Mouse (Mus musculus) liver, embryonic 11.5 days (tissue): ENCODE measurements at regions not wholly inside any gene's neighbourhood (a gene's known extent, or its start where the extent isn't known, plus 50 kb on each side); places are given as distances from the start of the nearest gene placed in this dataset.

ENCODE experiments used
- ATAC-seq: fragments of 200-750 bp; cut with Nextera tagmentation; replicated peaks from 2 replicates; pipeline ENCODE4 v1.8.0; 2017; ENCODE audit warnings: moderate number of reproducible peaks, mild to moderate bottlenecking, moderate TSS enrichment, moderate library complexity; ENCODE audit not compliant: low FRiP score
- DNase-seq: peaks from one replicate; pipeline ENCODE4 v3.0.0-alpha.2; 2017; ENCODE audit warnings: low spot score
- H3K27ac ChIP-seq: fragments of 300-500 bp; sonication (generic); 2 replicates; pipeline ENCODE4 v1.5.1; 2014; ENCODE audit warnings: mild to moderate bottlenecking, low read depth, low read length, control low read depth
- H3K27me3 ChIP-seq: fragments of 300-500 bp; sonication (generic); replicated peaks from 2 replicates; pipeline ENCODE4 v1.6.1; 2014; ENCODE audit warnings: low read length, mixed read lengths; ENCODE audit not compliant: control insufficient read depth, insufficient read depth
- H3K36me3 ChIP-seq: fragments of 300-500 bp; sonication (generic); 2 replicates; pipeline ENCODE4 v1.6.1; 2014; ENCODE audit warnings: mild to moderate bottlenecking, low read length, moderate library complexity, mixed read lengths; ENCODE audit not compliant: control insufficient read depth, insufficient read depth
- H3K4me1 ChIP-seq: fragments of 300-500 bp; sonication (generic); replicated peaks from 2 replicates; pipeline ENCODE4 v1.6.1; 2014; ENCODE audit warnings: low read length, mixed read lengths; ENCODE audit not compliant: control insufficient read depth, insufficient read depth
- H3K4me2 ChIP-seq: fragments of 300-500 bp; sonication (generic); 2 replicates; pipeline ENCODE4 v1.6.1; 2014; ENCODE audit warnings: mild to moderate bottlenecking, control low read depth, moderate library complexity
- H3K4me3 ChIP-seq: fragments of 300-500 bp; sonication (generic); 2 replicates; pipeline ENCODE4 v1.5.1; 2014; ENCODE audit warnings: low read depth, low read length, control low read depth
- H3K9ac ChIP-seq: fragments of 300-500 bp; sonication (generic); 2 replicates; pipeline ENCODE4 v1.6.1; 2014; ENCODE audit warnings: low read depth, low read length, control low read depth
- H3K9me3 ChIP-seq: fragments of 300-500 bp; sonication (generic); 2 replicates; pipeline ENCODE4 v1.6.1; 2016; ENCODE audit warnings: low read length, inconsistent platforms, mixed read lengths; ENCODE audit not compliant: control insufficient read depth
- WGBS: fragments of 180-500 bp; shearing (Covaris S2); extraction: QIAGEN DNeasy Blood & Tissue Kit; methylation state at CpG from one replicate; pipeline ENCODE4 v1.1.7; 2014; 5-methylcytosine and 5-hydroxymethylcytosine counted together

DNA sequence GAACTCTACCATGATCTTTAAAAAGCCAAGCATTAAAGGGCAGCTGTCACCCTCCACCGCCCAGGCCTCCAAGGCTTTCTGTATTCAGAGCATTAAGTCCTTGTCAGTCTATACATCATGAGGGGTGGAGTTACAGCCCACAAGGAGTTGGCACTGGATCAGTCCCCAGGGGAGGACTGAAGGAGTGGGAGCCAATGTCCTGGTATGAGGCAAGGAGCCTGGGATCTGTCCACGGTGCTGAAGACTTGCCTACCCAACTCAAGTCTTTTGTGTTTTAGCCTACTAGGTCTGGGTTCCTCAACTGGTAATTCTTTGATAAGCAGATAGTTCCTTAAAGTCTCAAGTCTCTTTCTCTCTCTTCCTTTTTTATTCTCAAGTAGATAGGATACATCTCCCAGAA lies 90.1 kb downstream of the Mrm1 start:
- DNase-seq (peak; percentile 55), ATAC-seq (no peak)
- H3K36me3 ChIP-seq, result no peaks in the 10 kb centered on the region
- no peak overlapping the region for H3K4me3 ChIP-seq
- no peaks in the 10 kb centered on the region for H3K9me3 ChIP-seq
- H3K27ac ChIP-seq, result no peak overlapping the region
- H3K4me2 ChIP-seq, result no peak overlapping the region
- 11% methylated on average over 2 of the region's 2 CpGs for WGBS
- peaks cover 7% of the 10 kb centered on the region; the same call in 1 of the 2 replicates for H3K4me1 ChIP-seq
- peaks cover 11% of the 10 kb centered on the region for H3K27me3 ChIP-seq
- H3K9ac ChIP-seq, result no peak overlapping the region

DNA sequence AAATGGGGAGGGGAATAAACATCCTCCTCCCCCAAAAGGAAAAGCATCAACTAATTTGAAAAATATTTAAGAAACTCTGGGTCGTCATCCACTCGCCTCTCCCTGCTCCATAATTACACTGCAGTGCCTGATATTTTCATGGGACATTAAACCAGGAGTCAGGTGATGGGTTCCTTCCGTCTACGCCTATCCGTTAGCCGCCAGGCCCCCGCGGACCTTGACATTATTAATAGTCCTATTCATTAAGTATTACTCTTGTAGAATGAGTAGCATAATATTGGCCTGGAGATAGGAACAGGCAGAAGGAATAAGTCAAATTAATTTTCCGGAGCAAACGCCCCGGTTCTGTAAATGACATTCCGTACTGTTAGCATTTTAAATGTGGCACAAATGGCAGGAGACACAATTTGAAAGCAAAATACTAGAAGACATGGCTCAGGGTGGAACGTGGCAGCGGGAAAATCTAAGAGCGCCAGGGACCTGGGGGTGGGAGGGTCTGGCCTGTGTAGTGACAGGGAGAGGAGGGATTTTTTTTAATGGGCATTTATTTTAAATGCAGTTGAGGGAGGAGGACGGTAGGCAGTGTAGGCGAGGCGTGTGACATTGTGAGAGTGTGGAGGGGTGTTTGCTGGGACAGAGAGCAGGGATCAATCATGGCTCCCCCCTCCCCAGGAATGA lies 93.2 kb downstream of the Mrm1 start:
- WGBS, result 76% methylated on average over 18 of the region's 18 CpGs
- no peaks in the 10 kb centered on the region for H3K36me3 ChIP-seq
- no peak overlapping the region for H3K9ac ChIP-seq
- H3K27ac ChIP-seq, result no peak overlapping the region
- H3K9me3 ChIP-seq, result no peaks in the 10 kb centered on the region
- DNase-seq (no peak), ATAC-seq (no peak)
- H3K4me1 ChIP-seq, result peaks cover 17% of the 10 kb centered on the region
- H3K27me3 ChIP-seq, result peaks cover 17% of the 10 kb centered on the region
- no peak overlapping the region for H3K4me3 ChIP-seq
- H3K4me2 ChIP-seq, result no peak overlapping the region

DNA sequence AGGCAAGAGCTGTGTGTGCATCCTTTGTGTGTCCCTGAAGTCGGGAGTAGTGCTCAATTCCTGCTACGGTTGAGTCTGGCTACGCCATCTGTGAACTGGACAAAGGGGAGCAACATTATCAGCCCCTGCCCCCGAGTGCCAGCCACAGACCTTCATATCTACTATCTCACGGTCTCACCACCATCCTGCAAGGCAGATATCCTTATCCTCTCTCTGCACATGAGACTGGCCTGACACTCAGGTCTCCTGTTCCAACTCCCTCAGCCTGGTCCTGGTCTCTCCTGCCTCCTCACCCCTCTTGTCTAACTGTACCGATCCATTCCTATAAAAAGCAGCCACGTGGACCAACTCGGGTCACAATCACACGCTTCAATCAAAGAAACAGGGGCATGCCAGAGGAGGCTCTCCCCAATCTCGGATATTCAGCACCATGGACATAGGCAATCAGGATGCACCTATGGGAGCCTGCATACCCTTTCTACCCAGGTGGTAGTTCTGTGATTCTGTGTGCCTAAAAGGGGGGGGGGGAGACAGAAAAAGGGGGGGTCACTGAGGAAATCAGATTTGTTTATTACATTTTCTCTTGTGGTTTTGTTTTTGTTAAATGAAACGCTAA lies 94.0 kb downstream of the Mrm1 start:
- Histone ChIP-seq H3K27me3 (peaks cover 17% of the 10 kb centered on the region), H3K27ac (no peak overlapping the region)
- DNase-seq, result no peak

DNA sequence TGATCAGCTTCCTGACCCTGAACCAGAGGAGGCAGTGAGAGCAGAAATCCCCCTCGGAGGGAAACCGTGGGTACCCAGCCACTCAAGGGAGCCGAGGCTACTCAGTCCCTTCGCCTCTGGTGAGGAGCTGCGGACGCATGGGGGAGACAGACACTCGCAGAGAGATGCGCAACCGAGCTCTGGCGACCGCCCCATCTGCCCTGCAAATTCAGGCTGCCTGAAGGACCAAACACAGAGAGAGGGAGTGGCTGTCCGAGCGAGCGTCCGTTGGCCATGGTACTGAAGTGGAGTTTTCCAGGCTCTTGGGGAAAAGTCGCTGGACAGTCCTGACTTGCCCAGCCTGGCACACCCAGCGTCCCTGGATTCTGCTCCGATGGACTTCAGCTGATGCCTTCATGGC lies 95.2 kb downstream of the Mrm1 start:
- no peak for ATAC-seq
- H3K4me3 ChIP-seq, result no peak overlapping the region
- H3K4me1 ChIP-seq, result peaks cover 17% of the 10 kb centered on the region
- no peaks in the 10 kb centered on the region for H3K9me3 ChIP-seq
- no peaks in the 10 kb centered on the region for H3K36me3 ChIP-seq
- no peak overlapping the region for H3K27ac ChIP-seq
- no peak overlapping the region for H3K9ac ChIP-seq
- 5% methylated on average over 18 of the region's 18 CpGs for WGBS
- no peak overlapping the region for H3K4me2 ChIP-seq
- no peak for DNase-seq
- H3K27me3 ChIP-seq, result peaks cover 17% of the 10 kb centered on the region

More for the DNA sequence above, 94.0 kb downstream of the Mrm1 start:
- Histone ChIP-seq H3K36me3 (no peaks in the 10 kb centered on the region), H3K4me3 (no peak overlapping the region), H3K9ac (no peak overlapping the region), H3K4me2 (peak overlapping the region; percentile 44), H3K9me3 (no peaks in the 10 kb centered on the region), H3K4me1 (peaks cover 17% of the 10 kb centered on the region)
- WGBS, result 31% methylated on average over 11 of the region's 11 CpGs
- ATAC-seq, result peak; percentile 90

GRCm38 (mm10) chr11:84722658-84723201 lies 96.6 kb downstream of the Mrm1 start:
- ATAC-seq, result peak; percentile 59
- no peak for DNase-seq
- Histone ChIP-seq H3K36me3 (no peaks in the 10 kb centered on the region), H3K4me2 (no peak overlapping the region), H3K27me3 (peaks cover 17% of the 10 kb centered on the region), H3K9me3 (no peaks in the 10 kb centered on the region), H3K4me3 (no peak overlapping the region), H3K4me1 (peaks cover 17% of the 10 kb centered on the region), H3K27ac (no peak overlapping the region), H3K9ac (no peak overlapping the region)
- 55% methylated on average over 12 of the region's 12 CpGs for WGBS

- peaks cover 17% of the 10 kb centered on the region for H3K4me1 ChIP-seq
- WGBS, result 33% methylated on average over 3 of the region's 3 CpGs
- DNase-seq, result no peak
- no peaks in the 10 kb centered on the region for H3K9me3 ChIP-seq
- ATAC-seq, result no peak
- no peak overlapping the region for H3K4me2 ChIP-seq
- no peak overlapping the region for H3K9ac ChIP-seq
- peaks cover 16% of the 10 kb centered on the region for H3K27me3 ChIP-seq
- H3K4me3 ChIP-seq, result no peak overlapping the region
- no peaks in the 10 kb centered on the region for H3K36me3 ChIP-seq
- H3K27ac ChIP-seq, result no peak overlapping the region
Measured at GRCm38 (mm10) chr11:84721979-84722378, 97.3 kb downstream of the Mrm1 start.

DNA sequence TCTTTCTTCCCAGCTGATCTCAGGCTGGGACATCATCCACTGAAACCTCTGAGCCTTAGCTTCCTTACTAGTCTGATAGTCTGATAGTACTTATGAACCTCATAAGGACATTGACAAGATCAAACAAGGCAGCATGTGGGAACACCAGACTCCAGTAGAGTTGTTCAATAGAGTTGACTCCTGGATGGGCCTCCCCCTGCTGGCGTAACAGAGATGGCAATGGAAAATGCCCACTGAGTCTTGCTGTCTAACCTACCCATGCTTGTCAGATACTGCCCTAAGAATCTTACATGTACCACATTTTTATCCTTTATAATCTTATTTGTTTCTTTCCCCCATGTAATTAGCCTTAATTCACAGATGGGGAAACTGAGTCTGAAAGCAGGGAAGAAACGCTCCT lies 98.2 kb downstream of the Mrm1 start:
- ATAC-seq, result no peak
- Histone ChIP-seq H3K36me3 (no peaks in the 10 kb centered on the region), H3K9me3 (no peaks in the 10 kb centered on the region), H3K27me3 (peaks cover 12% of the 10 kb centered on the region), H3K4me2 (no peak overlapping the region), H3K4me3 (no peak overlapping the region), H3K9ac (no peak overlapping the region), H3K4me1 (peaks cover 17% of the 10 kb centered on the region), H3K27ac (no peak overlapping the region)
- WGBS, result 73% methylated on average over 2 of the region's 2 CpGs
- no peak for DNase-seq

GRCm38 (mm10) chr11:84719781-84720180 lies 99.5 kb downstream of the Mrm1 start:
- Histone ChIP-seq H3K4me3 (no peak overlapping the region), H3K9me3 (no peaks in the 10 kb centered on the region), H3K36me3 (no peaks in the 10 kb centered on the region), H3K4me1 (peaks cover 16% of the 10 kb centered on the region), H3K27me3 (peaks cover 11% of the 10 kb centered on the region), H3K27ac (no peak overlapping the region), H3K9ac (no peak overlapping the region), H3K4me2 (no peak overlapping the region)
- DNase-seq (no peak), ATAC-seq (no peak)
- 88% methylated on average over 1 of the region's 1 CpGs for WGBS

- Histone ChIP-seq H3K36me3 (no peaks in the 10 kb centered on the region), H3K4me2 (no peak overlapping the region), H3K4me3 (no peak overlapping the region), H3K4me1 (peaks cover 2% of the 10 kb centered on the region; the same call in 1 of the 2 replicates), H3K27ac (no peak overlapping the region), H3K27me3 (peaks cover 17% of the 10 kb centered on the region), H3K9ac (no peak overlapping the region), H3K9me3 (no peaks in the 10 kb centered on the region)
- no peak for DNase-seq
- ATAC-seq, result no peak
- WGBS, result 89% methylated on average over 6 of the region's 6 CpGs
Measured at GRCm38 (mm10) chr11:84712731-84713130, 106.6 kb downstream of the Mrm1 start.
